Mouse (Mus musculus) frontal cortex, postnatal 14 days (tissue): ENCODE data around the gene Olfr598.
"Not testable (repeated sequence)": the region's sequence is repeated elsewhere in the genome, so short reads cannot be mapped to it uniquely, and the experiment has no call there.

ENCODE experiments used
- DNase-seq, 2 experiments: peaks; one replicate each; pipeline ENCODE4 v3.0.0; 2022; ENCODE audit warnings: low spot score in 2 of 2

Olfr598 gene

GRCm38 (mm10) chr7:103323268-103323667 is at the start of gene Olfr598:
Gene Olfr598, plus strand, starts transcription at chr7:103323568.
- DNase-seq = no peak

DNA sequence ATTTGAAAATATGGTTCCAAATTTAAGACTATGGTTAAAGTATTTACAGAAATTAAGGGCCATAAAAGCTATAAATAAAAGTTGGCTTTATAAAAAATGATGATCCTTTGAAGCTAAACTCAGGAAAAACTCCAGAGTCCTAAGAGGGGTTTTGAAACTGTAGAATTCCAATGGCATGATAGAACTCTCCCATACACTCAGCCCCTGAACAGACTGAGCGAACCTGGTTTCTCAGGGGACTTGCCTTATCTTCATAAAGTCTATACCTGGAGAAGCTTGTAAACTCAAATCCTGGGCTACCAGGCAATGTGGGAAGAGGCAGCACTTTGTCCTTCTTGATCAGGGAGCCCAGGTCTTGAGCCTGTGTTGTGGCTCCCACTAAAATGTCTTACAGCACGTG is 18.0 kb upstream of the Olfr598 start, which contains the start of gene Olfr596:
Olfr596 (plus strand) TSS at position 301 of the 400 bp plus-strand sequence.
- not testable (repeated sequence) for DNase-seq

GRCm38 (mm10) chr7:103316015-103316414 is 7.4 kb upstream of the Olfr598 start, which contains the start of gene Olfr597:
Gene Olfr597, plus strand, starts transcription at chr7:103316315.
- DNase-seq = not testable (repeated sequence)

- DNase-seq = no peak
These were observed 12.2 kb downstream of the Olfr598 start, which contains the start of gene Olfr599 for GRCm38 (mm10) chr7:103335617-103336016. Gene Olfr599, plus strand, starts transcription at chr7:103335917.

DNA sequence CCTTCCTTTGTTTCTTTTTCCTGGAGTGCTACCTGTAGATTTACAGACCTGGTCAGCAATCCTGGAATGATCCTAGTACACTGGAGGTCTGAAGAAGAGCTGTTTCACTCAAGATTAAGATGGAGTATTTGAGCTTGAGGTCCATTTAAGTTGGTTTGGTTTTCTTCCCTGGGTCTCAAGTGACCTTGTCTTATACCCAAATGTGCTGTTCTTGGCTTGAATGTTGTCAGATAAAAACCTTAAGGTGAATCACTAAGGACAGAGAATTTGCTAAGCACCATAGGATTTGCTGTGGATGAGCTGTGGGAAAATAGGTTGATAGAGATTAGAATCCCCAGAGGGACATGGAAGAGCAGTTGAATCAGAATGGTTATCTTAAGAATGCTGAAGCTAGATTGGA is 26.2 kb downstream of the Olfr598 start, which contains the start of gene Olfr600:
Olfr600 (minus strand) TSS at position 101 of the 400 bp plus-strand sequence.
- DNase-seq = no peak

DNA sequence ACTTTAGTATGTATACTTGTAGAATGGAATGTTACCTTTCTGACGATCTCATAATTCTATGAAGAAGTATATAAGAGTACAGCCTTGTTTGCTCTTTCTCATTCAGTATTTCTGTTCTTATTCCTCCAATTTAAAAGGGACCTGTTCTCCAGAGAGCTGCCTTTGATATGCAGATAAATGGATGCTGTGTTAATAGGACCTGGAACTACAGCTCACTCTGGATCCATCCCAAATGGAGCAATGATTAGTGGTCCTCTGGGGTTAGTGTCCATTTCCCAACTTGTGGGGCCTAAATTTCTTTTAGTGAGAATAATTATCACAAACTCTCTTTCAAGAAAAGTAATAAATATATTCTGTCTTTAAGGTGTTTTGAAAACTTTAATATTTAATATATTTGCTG is 39.2 kb downstream of the Olfr598 start, which contains the start of gene Olfr601:
Olfr601 (minus strand) TSS at position 101 of the 400 bp plus-strand sequence.
- no peak for DNase-seq
